Mouse (Mus musculus) cerebellum, adult 8-10 months (tissue): Measurements from ENCODE around the gene Zfp972.
"Not testable (repeated sequence)": the region's sequence is repeated elsewhere in the genome, so short reads cannot be mapped to it uniquely, and the experiment has no call there.

Source experiments
- DNase-seq: peaks from one replicate; pipeline ENCODE4 v3.0.0; 2022

Zfp972 gene

GRCm38 (mm10) chr2:177925563-177926103 lies at the start of gene Zfp972:
TSS of gene Zfp972 (minus strand) at chr2:177925613.
- not testable (repeated sequence) for DNase-seq

- not testable (repeated sequence) for DNase-seq
Measured at GRCm38 (mm10) chr2:177974814-177975213, 49.4 kb upstream of the Zfp972 start.

GRCm38 (mm10) chr2:177957145-177957544 lies 31.7 kb upstream of the Zfp972 start, which contains the start of gene Gm14326:
TSS of gene Gm14326 (minus strand) at chr2:177957297.
- DNase-seq, result peak; percentile 83

GRCm38 (mm10) chr2:177956734-177957133 lies 31.3 kb upstream of the Zfp972 start:
- peak; percentile 17 for DNase-seq

GRCm38 (mm10) chr2:177903276-177903675 lies 22.1 kb downstream of the Zfp972 start:
- not testable (repeated sequence) for DNase-seq

- DNase-seq, result not testable (repeated sequence)
Measured at GRCm38 (mm10) chr2:177898171-177898570, 27.2 kb downstream of the Zfp972 start.

- peak; percentile 7 for DNase-seq
Measured at GRCm38 (mm10) chr2:177897046-177897578, 28.3 kb downstream of the Zfp972 start, which contains the start of gene Gm14327. TSS of gene Gm14327 (plus strand) at chr2:177897096.

GRCm38 (mm10) chr2:177887743-177888142 lies 37.7 kb downstream of the Zfp972 start:
- DNase-seq, result not testable (repeated sequence)

GRCm38 (mm10) chr2:177862254-177862653 lies 63.2 kb downstream of the Zfp972 start:
- DNase-seq, result not testable (repeated sequence)
